Mouse (Mus musculus): ENCODE data around the gene Syngr3.

DNA sequence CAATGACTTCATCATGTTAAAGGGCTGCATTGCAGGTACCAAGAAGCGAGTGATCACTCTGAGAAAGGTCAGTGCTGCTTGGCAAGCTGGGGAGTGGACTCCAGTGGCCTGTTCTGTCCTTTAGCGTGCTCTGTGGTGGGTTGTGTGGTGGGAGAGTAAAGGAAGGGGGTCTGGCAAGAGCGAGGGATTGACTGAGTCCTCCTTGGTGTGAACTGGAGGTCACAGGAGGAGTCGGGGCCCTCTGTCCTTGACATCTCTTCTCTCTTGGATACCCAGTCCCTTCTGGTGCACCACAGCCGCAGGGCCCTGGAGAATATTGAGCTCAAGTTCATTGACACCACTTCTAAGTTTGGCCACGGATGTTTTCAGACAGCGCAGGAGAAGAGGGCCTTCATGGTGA lies 45.7 kb upstream of the Syngr3 start:
- TF ChIP-seq CTCF (IDR thresholded peaks at IDR 0.05; ENCODE audit: low read depth) (no peak), EP300 (IDR thresholded peaks at IDR 0.05; ENCODE audit: low read depth) (no peak)
